Mouse (Mus musculus): ENCODE results near the gene Pnliprp2.

GRCm38 (mm10) chr19:58789194-58789593 is 29.7 kb downstream of the Pnliprp2 start:
- no peak for TF ChIP-seq CTCF (IDR thresholded peaks at IDR 0.05; ENCODE audit: low read depth, low read length)
- no peak for TF ChIP-seq POLR2A (IDR thresholded peaks at IDR 0.05; ENCODE audit: borderline replicate concordance, low read depth, low read length)
